Mouse (Mus musculus) olfactory bulb, adult 2 months (tissue): ENCODE data around the gene Prr13.

Source experiments
- CTCF ChIP-seq: fragments of 200-500 bp; IDR thresholded peaks from 2 replicates; pipeline ENCODE4 v1.5.1; 2012; ENCODE audit warnings: low read depth, mild to moderate bottlenecking, low read length, moderate library complexity; ENCODE audit not compliant: insufficient read depth
- POLR2A ChIP-seq: fragments of 200-500 bp; IDR thresholded peaks from 2 replicates; pipeline ENCODE4 v1.6.1; 2012; ENCODE audit warnings: mild to moderate bottlenecking, low read depth, low read length, moderate library complexity; ENCODE audit not compliant: insufficient read depth

GRCm38 (mm10) chr15:102506864-102507263 is 48.0 kb downstream of the Prr13 start:
- no peak for TF ChIP-seq CTCF
- TF ChIP-seq POLR2A: no peak
